Mouse (Mus musculus) heart, postnatal 0 days (tissue): ENCODE results near the gene Nkx1-1.

ENCODE experiments used
- CTCF ChIP-seq: IDR thresholded peaks from 2 replicates; pipeline ENCODE4 v1.5.1; 2016; ENCODE audit warnings: antibody characterized with exemption, control low read depth, low read depth
- EP300 ChIP-seq: IDR thresholded peaks from 2 replicates; pipeline ENCODE4 v1.6.1; 2016; ENCODE audit warnings: antibody characterized with exemption, low read depth

DNA sequence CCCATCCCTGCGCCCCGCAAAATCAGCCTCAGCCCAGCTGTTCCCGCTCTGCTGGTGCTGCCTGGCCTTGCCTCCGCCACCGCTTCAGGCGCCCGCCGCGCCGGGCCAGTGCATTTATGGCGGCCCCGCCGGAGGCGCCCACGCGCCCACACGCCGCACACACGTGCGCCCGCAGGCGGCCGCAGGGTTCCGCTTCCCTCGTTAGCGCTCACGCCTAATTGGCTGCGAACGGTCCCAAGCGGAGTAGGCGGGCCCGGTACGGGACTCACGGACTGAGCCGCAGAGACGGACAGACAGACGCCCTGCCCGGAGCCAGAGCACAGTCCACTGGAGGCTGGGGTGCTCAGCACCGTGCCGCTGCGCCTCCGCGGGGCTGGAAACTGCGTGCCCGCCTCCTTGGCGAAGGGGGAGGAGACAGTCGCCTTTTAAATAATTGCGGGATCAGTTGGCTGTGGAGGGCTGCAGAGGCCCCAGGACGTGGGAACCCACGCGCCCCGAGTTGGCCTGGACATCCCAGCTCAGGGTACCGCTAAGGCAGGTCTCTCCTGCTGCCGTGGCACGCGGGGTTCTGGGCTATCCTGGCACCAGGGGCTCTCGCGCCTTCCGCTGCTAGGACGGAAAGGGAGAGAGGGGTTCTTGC, 485 bp upstream of the Nkx1-1 start:
- TF ChIP-seq CTCF (no peak), EP300 (no peak)
